Comparison of ENCODE assay signal across 17 mouse cellular contexts in genomic region chr2:27582112-27582511, GRCm38 (mm10).
DNase-seq lines count a peak whose midpoint lies in the region; ATAC-seq and TF ChIP-seq lines count a peak whose summit lies in the region.
"Had no signal": no experiment of that assay in that cellular context is flagged by ENCODE, and none has a peak within 500 bp of the region (broad histone marks: within the 10 kb centered on the region; RNA-seq: fewer than 3 reads in every experiment).

No protein-coding gene starts in this region.

- 0 out of 2 replicates have a peak, but pooled peaks have one; percentile 17 for TF ChIP-seq POLR2A in liver, adult 2 months (IDR thresholded peaks at IDR 0.05; ENCODE audit: extremely low read depth, insufficient read depth, low read length)

- no peaks in the 10 kb centered on the region for H3K36me3 ChIP-seq in hindbrain, embryonic 13.5 days
- H3K36me3 ChIP-seq in hindbrain, embryonic 11.5 days (ENCODE audit: control insufficient read depth, insufficient read depth, low read length): no peaks in the 10 kb centered on the region
- H3K36me3 ChIP-seq in liver, adult 2 months (ENCODE audit: control insufficient read depth, insufficient read depth, low read length): no peaks in the 10 kb centered on the region
- no peaks in the 10 kb centered on the region for H3K36me3 ChIP-seq in liver, embryonic 11.5 days (ENCODE audit: control insufficient read depth, insufficient read depth, low read length)
- H3K36me3 ChIP-seq: embryonic facial prominence, embryonic 10.5 days; limb, embryonic 13.5 days had no signal

- ATAC-seq in hindbrain, embryonic 13.5 days (ENCODE audit: low FRiP score): no peak
- no peak for ATAC-seq in hindbrain, embryonic 11.5 days (ENCODE audit: low FRiP score)
- ATAC-seq in liver, embryonic 11.5 days (replicated peaks; ENCODE audit: low FRiP score): no peak
- ATAC-seq: forebrain, embryonic 16.5 days; inflammation-experienced regulatory T-cells, adult 6 months had no signal

- H3K27me3 ChIP-seq in hindbrain, embryonic 13.5 days: peaks cover 34% of the 10 kb centered on the region
- no peaks in the 10 kb centered on the region for H3K27me3 ChIP-seq in hindbrain, embryonic 11.5 days (ENCODE audit: control insufficient read depth, insufficient read depth, low read length)
- no peaks in the 10 kb centered on the region for H3K27me3 ChIP-seq in liver, adult 2 months (ENCODE audit: control insufficient read depth, insufficient read depth, low read length)
- H3K27me3 ChIP-seq in liver, embryonic 11.5 days (replicated peaks; ENCODE audit: control insufficient read depth, insufficient read depth, low read length): no peaks in the 10 kb centered on the region
- H3K27me3 ChIP-seq: limb, embryonic 13.5 days had no signal

- TF ChIP-seq CTCF in liver, adult 2 months (IDR thresholded peaks at IDR 0.05; ENCODE audit: low read depth, low read length): no peak

- H3K27ac ChIP-seq in hindbrain, embryonic 13.5 days: peak overlapping the region; percentile 58; the same call in 1 of the 2 replicates
- H3K27ac ChIP-seq in hindbrain, embryonic 11.5 days (ENCODE audit: low read depth, low read length): no peak overlapping the region
- peak overlapping the region; percentile 90 for H3K27ac ChIP-seq in liver, adult 2 months (replicated peaks; ENCODE audit: insufficient read depth, low read depth, low read length)
- no peak overlapping the region for H3K27ac ChIP-seq in liver, embryonic 11.5 days (ENCODE audit: low read depth, low read length)
- H3K27ac ChIP-seq: embryonic facial prominence, embryonic 10.5 days; left cerebral cortex, adult 2 months; limb, embryonic 13.5 days had no signal

- no peak overlapping the region for H3K9ac ChIP-seq in hindbrain, embryonic 13.5 days
- no peak overlapping the region for H3K9ac ChIP-seq in hindbrain, embryonic 11.5 days (ENCODE audit: low read depth, low read length)
- H3K9ac ChIP-seq in liver, adult 2 months (ENCODE audit: low read depth, low read length): peak overlapping the region; percentile 75
- H3K9ac ChIP-seq in liver, embryonic 11.5 days (ENCODE audit: low read depth, low read length): no peak overlapping the region
- H3K9ac ChIP-seq: limb, embryonic 13.5 days; liver, postnatal 0 days had no signal

- peaks cover 13% of the 10 kb centered on the region; the same call in 1 of the 2 replicates for H3K4me1 ChIP-seq in hindbrain, embryonic 13.5 days (replicated peaks)
- H3K4me1 ChIP-seq in hindbrain, embryonic 11.5 days (replicated peaks; ENCODE audit: control insufficient read depth, insufficient read depth, low read length): 0 out of 2 replicates have a peak, but pooled peaks cover 2% of the 10 kb centered on the region
- peaks cover 27% of the 10 kb centered on the region for H3K4me1 ChIP-seq in liver, adult 2 months (ENCODE audit: control insufficient read depth, insufficient read depth, low read length)
- no peaks in the 10 kb centered on the region for H3K4me1 ChIP-seq in liver, embryonic 11.5 days (replicated peaks; ENCODE audit: control insufficient read depth, insufficient read depth, low read length)

- H3K79me2 ChIP-seq in liver, adult 2 months (ENCODE audit: control insufficient read depth, insufficient read depth, low read length): no peaks in the 10 kb centered on the region; the same call in 1 of the 2 replicates

- no peak overlapping the region for H3K4me2 ChIP-seq in hindbrain, embryonic 13.5 days
- H3K4me2 ChIP-seq in hindbrain, embryonic 11.5 days (replicated peaks; ENCODE audit: low read depth, low read length): no peak overlapping the region
- no peak overlapping the region for H3K4me2 ChIP-seq in liver, embryonic 11.5 days
- H3K4me2 ChIP-seq: limb, embryonic 13.5 days had no signal

- H3K9me3 ChIP-seq in hindbrain, embryonic 13.5 days: no peaks in the 10 kb centered on the region
- H3K9me3 ChIP-seq in hindbrain, embryonic 11.5 days (ENCODE audit: control insufficient read depth, low read length): no peaks in the 10 kb centered on the region
- H3K9me3 ChIP-seq in liver, embryonic 11.5 days (ENCODE audit: control insufficient read depth, low read length): no peaks in the 10 kb centered on the region
- H3K9me3 ChIP-seq: embryonic facial prominence, embryonic 10.5 days; limb, embryonic 13.5 days had no signal

- DNase-seq in hindbrain, embryonic 11.5 days (ENCODE audit: low spot score): no peak
- DNase-seq in liver, adult 2 months (ENCODE audit: extremely low read depth, low read depth, low spot score): peak; percentile 94
- no peak for DNase-seq in liver, embryonic 11.5 days (ENCODE audit: low spot score)
- peak; percentile 34 for DNase-seq in ZHBTc4 (ENCODE audit: low read depth, low spot score)
- DNase-seq in mesoderm, embryonic 11.5 days (ENCODE audit: low read depth, low spot score): peak; percentile 9
- no peak for DNase-seq in frontal cortex, adult 2 months (ENCODE audit: extremely low spot score in 1 of 2, low spot score in 1 of 2)
- DNase-seq: cerebellum, adult 9-10 months; heart, adult 18-20 months; liver, postnatal 0 days; thymus, adult 18-20 months had no signal

- no peak overlapping the region for H3K4me3 ChIP-seq in hindbrain, embryonic 13.5 days
- no peak overlapping the region for H3K4me3 ChIP-seq in hindbrain, embryonic 11.5 days (ENCODE audit: low read depth, low read length)
- peak overlapping the region; percentile 44 for H3K4me3 ChIP-seq in liver, adult 2 months (ENCODE audit: insufficient read depth, low read depth, low read length)
- H3K4me3 ChIP-seq in liver, embryonic 11.5 days (ENCODE audit: low read depth, low read length): no peak overlapping the region
- H3K4me3 ChIP-seq: embryonic facial prominence, embryonic 10.5 days; erythroblast, embryonic 14.5 days; left cerebral cortex, adult 2 months; limb, embryonic 13.5 days had no signal

- 55% methylated on average over 11 of the region's 11 CpGs for WGBS in hindbrain, embryonic 13.5 days
- 69% methylated on average over 11 of the region's 11 CpGs for WGBS in hindbrain, embryonic 11.5 days
- WGBS in liver, adult 2 months: 16% methylated on average over 11 of the region's 11 CpGs
- whole genome bisulfite sequencing in liver, embryonic 11.5 days: 54% methylated on average over 11 of the region's 11 CpGs

Comparison
In these comparisons a context has a peak if more than half of its experiments do, and no peak if none do; other contexts are left out.
1. H3K27ac ChIP-seq: peak in hindbrain, embryonic 13.5 days (single experiment) and liver, adult 2 months (single experiment); none in hindbrain, embryonic 11.5 days (single experiment) and liver, embryonic 11.5 days (single experiment).
2. DNase-seq: peak in liver, adult 2 months (single experiment), ZHBTc4 (single experiment) and mesoderm, embryonic 11.5 days (single experiment); none in hindbrain, embryonic 11.5 days (single experiment), liver, embryonic 11.5 days (single experiment) and frontal cortex, adult 2 months (0 of 2).